Mouse (Mus musculus) megakaryocyte-erythroid progenitor cell, adult 5-6 weeks (primary cell): ENCODE results near the gene Zfp628. TPM values are rescaled to one million over a fixed set of nuclear protein-coding genes. Genes with fewer than 3 reads are reported as not detected.

Experiments used
- ATAC-seq: replicated peaks from 2 replicates; pipeline ENCODE4 v1.8.0; 2016; ENCODE audit warnings: mild to moderate bottlenecking, inconsistent platforms; ENCODE audit not compliant: severe bottlenecking, poor library complexity, low FRiP score, low TSS enrichment
- total RNA-seq, 2 experiments: library from RNA; stranded (forward) in 1 of 2; stranded (reverse) in 1 of 2; fragments of 200-1000, 215-1000 nt in 1 of 2; fragments of >200 nt in 1 of 2; fragmentation: Nextera tagmentation in 1 of 2; gene quantifications; 2 replicates each; pipeline ENCODE4 v1.2.3; 2014 to 2017

Gene Zfp628
- total RNA-seq, 2 experiments from 2014 or later: 1.1 to 11.6 TPM

DNA sequence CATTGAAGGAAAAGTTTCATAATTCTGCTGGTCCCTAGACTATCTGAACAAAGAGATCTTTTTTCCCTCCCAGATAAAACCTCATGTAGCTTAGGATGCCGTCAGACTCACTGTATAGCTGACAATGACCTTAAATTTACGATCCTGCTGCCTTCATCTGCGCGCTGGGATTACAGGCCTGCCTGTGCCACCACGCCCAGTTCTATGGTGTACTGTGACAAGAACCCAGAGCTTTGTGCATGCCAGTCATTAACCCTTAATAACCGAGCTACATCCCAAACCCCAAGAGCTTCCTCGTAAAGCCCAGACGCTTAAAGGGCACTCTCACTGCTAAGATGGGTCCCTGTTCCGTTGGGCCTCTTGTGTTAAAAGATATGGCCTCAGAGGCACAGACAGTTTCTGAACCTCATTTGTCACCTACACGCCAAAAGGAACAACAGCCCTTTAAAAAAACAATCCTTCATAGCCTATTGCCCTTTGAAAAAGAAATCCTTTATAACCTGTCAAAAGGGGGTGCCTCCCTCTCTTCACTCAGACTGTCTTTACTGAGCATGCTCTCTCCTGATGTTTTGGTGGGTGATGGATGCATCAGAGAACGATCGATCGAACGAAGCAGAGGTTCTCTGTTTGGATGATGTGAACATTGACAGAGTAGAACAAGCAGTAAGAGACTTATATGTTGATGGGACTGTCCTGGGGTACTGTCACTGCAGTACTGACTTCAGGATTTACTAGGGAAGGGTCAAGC lies 826 bp downstream of the Zfp628 start:
- ATAC-seq: peak; percentile 70

DNA sequence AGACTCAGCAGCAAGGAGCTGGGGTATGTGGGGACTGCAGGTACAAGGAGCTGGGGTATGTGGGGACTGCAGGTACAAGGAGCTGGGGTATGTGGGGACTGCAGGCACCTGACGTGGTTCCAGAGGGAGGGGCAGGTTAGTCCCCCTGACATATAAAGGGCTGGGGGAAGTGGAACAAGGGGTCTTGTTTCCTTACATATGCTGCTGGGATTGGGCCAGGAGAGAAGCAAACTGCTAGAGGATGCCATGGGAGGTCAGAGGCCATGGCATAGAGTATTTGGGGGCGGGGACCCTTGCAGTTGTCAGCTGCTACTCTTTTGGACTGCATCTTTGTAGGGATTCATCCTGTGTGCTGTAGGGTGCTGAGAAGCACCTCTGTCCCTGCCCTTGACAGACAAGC lies 2.5 kb downstream of the Zfp628 start:
- ATAC-seq: no peak

DNA sequence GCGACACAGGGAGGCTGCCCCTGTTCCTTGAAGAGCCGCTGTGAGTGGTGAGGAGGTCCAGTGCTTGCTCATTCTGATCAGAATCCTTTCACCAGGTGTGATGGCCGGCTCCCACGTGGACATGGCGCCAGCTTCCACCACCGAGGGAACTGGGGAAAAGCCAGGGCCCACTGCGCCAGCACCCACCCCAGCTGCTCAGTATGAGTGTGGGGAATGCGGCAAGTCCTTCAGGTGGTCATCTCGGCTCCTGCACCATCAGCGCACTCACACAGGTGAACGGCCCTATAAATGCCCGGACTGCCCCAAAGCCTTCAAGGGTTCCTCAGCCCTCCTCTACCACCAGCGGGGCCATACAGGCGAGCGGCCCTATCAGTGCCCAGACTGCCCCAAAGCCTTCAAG lies 3.7 kb downstream of the Zfp628 start:
- no peak for ATAC-seq

DNA sequence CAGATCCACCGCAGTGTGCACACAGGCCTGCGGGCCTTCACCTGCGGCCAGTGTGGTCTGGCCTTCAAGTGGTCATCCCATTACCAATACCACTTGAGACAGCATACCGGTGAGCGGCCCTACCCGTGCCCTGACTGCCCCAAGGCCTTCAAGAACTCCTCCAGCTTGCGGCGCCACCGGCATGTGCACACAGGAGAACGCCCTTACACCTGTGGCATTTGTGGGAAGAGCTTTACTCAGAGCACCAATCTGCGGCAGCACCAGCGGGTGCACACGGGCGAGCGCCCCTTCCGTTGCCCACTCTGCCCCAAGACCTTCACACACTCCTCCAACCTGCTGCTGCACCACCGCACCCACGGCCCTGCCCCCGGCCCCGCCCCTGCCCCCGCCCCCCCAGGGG lies 4.1 kb downstream of the Zfp628 start:
- ATAC-seq: no peak

DNA sequence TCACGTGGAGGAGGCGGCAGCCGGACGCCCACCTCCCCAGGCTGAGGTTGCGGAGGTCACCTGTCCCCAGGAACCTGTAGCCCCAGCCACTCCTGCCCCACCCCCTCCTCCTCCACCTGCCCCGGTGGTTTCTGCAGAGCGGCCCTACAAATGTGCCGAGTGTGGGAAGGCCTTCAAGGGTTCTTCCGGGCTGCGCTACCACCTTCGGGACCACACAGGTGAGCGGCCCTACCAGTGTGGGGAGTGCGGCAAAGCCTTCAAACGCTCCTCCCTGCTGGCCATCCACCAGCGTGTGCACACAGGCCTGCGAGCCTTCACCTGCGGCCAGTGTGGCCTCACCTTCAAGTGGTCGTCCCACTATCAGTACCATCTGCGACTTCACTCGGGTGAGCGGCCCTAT lies 5.0 kb downstream of the Zfp628 start:
- no peak for ATAC-seq

DNA sequence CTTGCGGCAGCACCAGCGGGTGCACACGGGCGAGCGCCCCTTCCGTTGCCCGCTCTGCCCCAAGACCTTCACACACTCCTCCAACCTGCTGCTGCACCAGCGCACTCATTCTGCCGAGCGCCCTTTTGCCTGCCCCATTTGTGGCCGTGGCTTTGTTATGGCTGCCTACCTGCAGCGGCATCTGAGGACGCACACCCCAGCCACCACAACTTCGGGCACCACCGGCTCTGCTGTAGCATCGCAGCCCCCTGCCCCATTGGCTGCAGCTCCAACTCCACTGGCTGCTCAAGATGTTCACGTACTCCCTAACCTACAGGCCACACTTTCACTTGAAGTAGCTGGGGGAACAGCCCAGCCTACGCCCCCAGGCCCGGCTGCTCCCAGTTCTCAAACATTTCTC lies 5.5 kb downstream of the Zfp628 start:
- no peak for ATAC-seq

DNA sequence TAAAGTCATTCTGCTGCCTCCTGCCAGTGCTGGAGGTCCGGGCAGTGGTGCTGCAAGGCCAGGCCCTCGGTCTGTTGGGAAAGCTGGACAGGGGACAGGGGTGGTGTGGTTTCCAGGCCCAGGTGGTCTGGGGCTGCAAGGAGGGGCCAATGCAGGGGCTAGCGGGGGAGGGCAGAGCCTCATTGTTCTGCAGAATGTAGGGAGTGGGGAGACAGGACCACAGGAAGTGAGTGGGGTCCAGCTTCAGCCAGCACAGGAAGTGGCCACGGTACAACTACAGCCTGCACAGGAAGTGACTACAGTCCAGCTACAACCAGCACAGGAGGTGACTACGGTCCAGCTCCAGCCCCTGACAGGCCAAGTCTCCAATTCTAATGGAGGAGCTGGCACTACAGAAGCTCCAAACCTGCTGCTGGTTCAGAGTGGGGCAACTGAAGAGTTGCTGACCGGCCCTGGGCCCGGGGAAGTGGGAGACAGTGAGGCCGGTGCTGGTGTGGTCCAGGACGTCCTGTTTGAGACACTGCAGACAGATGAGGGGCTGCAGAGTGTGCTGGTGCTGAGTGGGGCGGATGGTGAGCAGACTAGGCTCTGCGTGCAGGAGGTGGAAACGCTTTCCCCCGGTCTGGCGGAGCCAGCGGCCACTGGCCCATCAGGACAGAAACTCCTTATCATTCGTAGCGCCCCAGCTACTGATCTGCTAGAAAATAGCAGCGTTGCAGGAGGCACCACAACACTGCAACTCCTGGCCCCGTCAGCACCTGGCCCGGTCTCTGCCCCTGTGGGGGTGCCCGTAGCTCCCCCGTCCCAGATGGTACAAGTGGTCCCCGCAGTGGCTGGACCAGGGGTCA lies 6.2 kb downstream of the Zfp628 start:
- no peak for ATAC-seq

DNA sequence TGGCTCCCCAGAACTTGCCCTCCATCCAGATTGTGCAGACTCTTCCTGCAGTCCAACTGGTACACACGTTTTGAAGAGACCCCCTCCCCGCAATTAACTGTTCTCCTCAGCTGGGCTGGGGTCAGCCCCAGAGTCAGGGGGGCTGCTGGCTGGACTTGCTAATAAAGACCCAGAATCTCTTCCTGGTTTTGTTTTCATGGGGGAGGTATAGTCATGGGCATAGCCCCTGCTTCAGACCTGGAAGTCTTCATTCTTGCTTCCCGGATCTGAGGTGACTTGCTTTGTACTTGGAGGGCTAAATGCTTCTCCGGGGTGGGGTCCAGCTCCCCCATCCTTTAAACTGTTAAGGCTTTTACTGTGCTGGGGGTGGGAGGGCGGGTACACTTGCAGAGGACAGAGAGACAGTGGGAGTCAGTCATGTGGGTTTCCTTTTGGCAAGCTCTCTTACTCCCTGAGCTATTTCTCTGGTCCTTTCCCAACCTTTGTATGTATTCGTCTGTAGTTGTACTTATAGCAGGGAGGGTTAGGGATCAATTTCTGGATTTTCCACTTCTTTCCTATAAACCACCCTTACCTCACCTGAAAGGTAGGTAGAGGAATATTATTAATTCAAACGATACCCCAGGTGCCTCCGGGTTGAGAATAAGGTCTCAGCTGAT lies 6.9 kb downstream of the Zfp628 start, which contains the start of gene Nat14:
Gene Nat14, plus strand, starts transcription at position 205 of the 659 bp plus-strand sequence.
- ATAC-seq: no peak

DNA sequence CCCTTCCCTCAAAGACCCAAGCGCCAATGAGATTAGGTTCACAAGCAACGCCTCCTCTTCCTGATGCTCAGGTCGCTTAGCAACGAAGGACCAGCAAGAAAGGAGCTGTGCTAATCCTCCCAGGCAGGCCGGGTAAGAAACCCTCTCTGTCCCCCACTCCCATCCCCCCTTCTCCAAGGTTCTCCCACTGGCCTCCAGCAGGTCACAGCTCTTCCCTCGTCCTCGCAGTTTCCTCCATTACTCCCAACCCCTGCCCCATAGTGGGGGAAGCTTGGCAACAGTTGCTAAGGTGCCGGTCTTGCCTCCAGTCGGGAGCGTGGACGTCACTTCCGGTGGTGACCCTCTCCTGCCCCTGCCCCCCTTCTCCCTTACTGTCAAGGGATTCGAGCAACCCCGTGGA lies 7.5 kb downstream of the Zfp628 start:
- no peak; the same call in 1 of the 2 replicates for ATAC-seq

DNA sequence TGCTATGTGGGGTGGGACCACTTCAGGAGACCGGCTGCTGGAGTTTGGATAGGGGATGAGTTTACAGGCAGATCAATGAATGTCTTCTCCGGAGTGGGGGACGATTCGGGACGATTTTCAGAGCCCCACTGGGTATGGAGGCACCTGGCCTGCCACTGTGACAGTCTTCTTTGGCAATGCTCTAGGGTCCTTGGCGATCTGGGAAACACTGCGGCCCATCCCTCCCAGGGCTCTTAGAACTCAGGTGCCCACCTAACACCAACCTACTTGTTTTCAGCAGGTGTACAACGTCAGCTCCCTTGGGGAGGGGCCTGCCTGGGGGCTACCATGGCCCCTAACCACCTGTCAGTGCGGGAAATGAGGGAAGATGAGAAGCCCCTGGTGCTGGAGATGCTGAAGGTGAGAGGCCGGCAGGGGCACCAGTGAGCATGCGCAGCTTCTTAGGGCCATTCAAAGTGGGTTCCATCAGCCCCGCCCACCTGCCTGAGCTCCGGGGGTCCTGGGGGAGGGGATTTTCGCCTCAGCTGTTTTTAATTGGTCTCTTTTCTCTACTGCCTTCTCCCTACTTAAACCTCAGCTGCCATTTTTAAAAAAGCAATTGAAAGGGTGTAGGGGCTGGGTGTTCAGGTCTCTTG lies 8.0 kb downstream of the Zfp628 start:
- no peak for ATAC-seq

DNA sequence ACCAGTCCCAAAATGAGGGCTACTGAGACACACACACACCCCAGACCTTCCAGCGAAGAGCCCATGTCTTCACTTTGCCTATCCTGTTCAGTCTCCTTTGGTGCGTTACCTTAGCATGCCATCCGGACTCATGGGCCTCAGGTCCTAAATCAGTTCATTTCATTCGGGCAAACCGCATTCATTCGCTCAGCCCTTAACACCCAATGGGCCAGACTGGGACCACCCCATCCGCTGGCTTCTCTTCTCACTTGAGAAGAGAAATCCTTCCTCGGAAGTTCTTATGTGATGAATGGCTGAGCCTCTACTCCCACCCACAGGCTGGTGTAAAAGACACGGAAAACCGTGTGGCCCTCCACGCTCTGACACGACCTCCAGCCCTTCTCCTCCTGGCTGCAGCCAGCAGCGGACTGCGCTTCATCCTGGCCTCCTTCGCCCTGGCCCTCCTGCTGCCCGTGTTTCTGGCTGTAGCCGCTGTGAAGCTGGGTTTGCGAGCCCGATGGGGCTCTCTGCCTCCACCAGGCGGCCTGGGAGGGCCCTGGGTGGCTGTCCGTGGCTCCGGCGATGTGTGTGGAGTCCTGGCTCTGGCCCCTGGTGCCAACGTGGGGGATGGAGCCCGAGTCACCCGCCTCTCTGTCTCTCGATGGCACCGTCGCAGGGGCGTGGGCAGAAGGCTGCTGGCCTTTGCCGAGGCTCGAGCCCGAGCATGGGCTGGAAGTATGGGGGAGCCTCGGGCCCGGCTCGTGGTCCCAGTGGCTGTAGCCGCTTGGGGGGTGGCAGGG lies 8.8 kb downstream of the Zfp628 start:
- ATAC-seq: peak; percentile 62

DNA sequence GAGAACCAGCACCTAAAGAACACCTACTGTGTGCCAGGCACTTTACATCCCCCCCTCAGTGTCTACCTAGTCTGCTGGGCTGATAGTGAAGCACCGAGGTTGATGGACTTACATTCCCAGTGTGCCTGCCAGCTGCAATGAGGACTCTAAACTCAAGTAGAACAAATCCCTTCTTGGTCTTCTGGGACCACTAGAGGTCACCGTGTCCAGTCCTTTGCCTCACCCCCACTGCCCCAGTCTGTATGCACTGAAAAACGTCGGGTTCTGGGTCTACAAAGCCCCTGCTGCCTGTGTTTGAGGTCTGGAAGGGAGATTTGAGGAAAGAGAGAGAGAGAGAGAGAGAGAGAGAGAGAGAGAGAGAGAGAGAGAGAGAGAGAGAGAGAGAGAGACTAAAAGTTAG lies 9.5 kb downstream of the Zfp628 start:
- ATAC-seq: no peak

DNA sequence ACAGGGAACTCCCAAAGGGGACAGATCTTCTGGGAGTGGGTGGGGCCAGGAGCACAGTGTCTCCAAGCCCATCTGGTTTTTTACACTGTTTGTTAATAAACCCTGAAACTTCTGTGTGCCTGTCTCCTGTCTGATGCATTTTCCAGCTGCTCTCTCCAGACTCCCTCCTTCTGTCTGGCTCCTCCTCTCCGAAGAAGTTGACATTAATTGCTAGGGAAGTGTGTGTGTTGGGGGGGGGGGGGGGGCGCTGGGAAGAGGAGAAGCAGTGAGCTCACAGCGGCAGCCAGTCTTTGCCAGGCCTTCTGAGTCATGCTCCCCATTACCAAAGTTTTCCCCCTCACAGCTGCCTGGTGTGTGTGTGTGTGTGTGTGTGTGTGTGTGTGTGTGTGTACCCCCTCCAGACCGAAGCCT lies 9.9 kb downstream of the Zfp628 start:
- ATAC-seq: no peak

DNA sequence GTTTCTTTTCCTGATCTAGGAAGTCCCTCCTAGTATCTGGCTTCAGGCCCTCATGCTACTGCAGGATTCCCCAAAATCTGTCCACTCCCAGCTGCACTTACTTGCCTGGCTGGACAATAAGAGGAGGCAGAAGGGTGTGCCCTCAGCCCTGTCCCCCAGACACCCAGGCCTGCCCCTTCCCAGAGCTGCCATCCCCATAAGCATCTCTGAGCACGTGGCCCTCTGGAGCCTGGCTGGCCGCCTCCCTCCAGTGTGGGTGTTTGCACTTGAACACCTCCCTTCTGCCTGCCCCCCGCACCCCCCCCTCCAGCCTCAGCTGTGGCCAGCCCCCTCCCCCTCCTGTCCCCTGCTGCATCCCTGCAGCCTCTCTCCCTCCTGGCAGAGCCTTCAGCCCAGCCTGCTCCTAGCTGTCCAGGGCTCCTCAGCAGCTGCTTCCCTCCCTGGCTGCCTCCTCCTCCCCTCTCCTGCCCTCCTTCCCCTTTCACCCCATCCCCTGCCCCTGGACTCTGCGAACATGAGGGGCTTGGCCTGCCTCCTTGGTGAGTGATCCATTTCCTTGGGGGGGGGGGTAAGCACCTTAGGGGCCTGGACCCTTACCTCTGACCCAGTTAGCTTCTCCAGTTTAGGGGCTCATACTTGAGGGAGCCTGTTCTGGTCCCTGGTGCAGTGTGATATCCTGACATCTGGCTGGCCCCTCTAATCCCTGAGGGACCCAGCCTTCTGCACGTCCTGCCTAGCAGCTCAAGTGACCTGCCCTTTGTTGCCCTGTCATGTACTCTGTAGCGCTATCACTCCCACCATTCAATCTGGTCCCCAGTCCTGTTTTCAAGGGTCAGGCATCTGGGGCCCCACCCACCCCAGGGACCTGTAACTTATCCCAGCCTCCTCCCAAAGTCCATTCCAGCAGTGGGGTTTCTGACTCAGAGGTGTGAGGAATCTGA lies 10.7 kb downstream of the Zfp628 start, which contains the start of gene Ssc5d:
Gene Ssc5d, plus strand, starts transcription at position 345 of the 941 bp plus-strand sequence.
- ATAC-seq: no peak

DNA sequence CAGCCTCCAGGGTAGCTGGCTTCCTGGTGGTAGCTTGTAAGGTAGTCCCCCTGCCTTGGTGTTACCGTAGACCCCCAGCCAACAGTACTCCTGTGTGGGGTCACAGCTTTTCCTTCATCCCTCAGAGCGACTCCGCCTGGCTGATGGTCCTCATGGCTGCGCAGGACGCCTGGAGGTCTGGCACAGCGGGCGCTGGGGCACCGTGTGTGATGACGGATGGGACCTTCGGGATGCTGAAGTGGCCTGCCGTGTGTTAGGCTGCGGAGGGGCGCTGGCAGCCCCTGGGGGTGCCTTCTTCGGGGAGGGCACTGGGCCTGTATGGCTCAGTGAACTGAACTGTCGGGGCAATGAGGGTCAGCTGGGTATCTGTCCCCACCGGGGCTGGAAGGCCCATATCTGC lies 11.8 kb downstream of the Zfp628 start:
- no peak for ATAC-seq

DNA sequence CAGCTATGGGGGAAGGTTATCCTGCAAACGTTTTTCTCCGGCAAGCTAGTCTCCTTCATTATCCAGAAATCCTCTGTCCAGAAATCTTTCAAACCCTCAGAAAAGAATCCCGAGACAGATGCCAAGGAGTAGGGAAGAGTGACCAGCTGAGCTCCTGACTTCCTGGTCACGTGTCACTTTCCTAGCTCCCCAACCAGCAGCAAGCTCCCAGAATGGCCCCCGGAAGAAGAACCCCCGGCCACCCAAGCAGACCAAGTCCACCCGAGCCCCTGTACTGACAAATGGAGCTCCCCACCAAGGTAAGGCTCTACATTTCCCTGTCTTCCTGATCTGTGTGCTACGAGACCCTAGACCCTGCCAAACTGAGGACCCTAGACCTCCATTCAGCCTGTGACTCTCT lies 12.7 kb downstream of the Zfp628 start:
- ATAC-seq: no peak

DNA sequence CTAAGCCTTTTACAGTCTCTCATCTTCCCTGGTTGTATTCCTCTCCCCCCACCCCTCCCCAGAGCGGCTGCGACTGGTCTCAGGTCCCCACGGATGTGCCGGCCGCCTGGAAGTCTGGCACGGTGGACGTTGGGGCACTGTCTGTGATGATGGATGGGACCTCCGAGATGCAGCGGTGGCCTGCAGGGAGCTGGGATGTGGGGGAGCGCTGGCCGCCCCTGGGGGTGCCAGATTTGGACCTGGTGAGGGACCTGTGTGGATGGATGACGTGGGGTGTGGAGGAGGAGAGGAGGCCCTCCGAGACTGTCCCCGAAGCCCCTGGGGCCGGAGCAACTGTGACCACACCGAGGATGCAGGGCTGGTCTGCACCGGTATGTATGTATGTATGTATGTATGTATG lies 13.3 kb downstream of the Zfp628 start:
- ATAC-seq: no peak

DNA sequence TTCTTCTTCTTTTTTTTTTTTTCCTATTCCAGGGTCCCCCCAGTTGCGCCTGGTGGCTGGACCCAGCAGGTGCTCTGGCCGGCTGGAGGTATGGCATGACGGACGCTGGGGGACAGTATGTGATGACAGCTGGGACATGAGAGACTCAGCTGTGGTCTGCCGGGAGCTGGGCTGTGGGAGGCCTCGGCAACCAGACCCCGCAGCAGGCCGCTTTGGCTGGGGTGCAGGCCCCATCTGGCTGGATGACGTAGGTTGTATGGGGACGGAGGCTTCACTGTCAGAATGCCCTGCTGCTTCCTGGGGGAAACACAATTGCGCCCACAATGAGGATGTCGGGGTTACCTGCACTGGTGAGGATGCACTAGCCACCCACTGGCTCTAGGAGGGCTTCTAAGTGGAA lies 18.1 kb downstream of the Zfp628 start:
- ATAC-seq: no peak
